Mouse (Mus musculus) frontal cortex, postnatal 25 days (tissue): ENCODE results near the gene Rpl13.

Experiments used
- DNase-seq, 2 experiments: peaks; one replicate each; pipeline ENCODE4 v3.0.0; 2022; ENCODE audit warnings: low spot score in 2 of 2

Gene Rpl13

DNA sequence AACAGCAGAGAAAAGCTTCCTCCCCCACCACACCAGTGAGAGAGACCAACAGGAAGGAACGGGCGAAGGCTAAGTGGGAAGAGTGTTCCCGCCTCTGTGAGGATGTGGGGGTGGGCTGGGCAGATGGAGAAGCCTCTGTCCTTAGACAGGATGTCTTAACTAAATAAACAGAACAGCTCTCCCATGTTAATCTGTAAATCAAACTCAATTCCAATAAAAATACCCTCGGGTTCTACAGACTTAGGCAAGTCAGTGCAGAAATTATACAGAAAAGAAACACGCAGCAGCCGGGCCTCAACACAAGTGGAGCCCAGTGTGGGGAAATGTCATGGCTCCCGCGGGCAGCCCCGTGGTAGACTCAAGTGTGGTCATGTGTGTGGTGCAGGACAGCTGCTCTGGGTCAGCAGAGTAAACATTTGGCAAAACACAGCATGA, 48.6 kb downstream of the Rpl13 start:
- no peak for DNase-seq
